Mouse (Mus musculus) left cerebral cortex, adult 18-20 months (tissue): ENCODE measurements around the gene Pus1. TPM values are rescaled to one million over a fixed set of nuclear protein-coding genes. Genes with fewer than 3 reads are reported as not detected.
"Not testable (repeated sequence)": the region's sequence is repeated elsewhere in the genome, so short reads cannot be mapped to it uniquely, and the experiment has no call there.

Experiments used
- DNase-seq, 2 experiments: peaks; one replicate each; pipeline ENCODE4 v3.0.0; 2021 to 2022; ENCODE audit warnings: low spot score in 2 of 2, mixed read lengths in 1 of 2
- total RNA-seq, 2 experiments: library from RNA; stranded (reverse); gene quantifications; 2 replicates each; pipeline ENCODE4 v1.2.3; 2021

Pus1 gene
- total RNA-seq, 2 experiments from 2014 or later = 20.2 to 25.4 TPM

GRCm38 (mm10) chr5:110783150-110783549 is 2.7 kb upstream of the Pus1 start:
- DNase-seq = no peak

- DNase-seq = no peak
These were observed 1.2 kb upstream of the Pus1 start for GRCm38 (mm10) chr5:110781529-110782238.

- peak; percentile 25 to 32 for DNase-seq
These were observed 486 bp upstream of the Pus1 start for GRCm38 (mm10) chr5:110780761-110781528.

- no peak for DNase-seq
These were observed 1.0 kb downstream of the Pus1 start for GRCm38 (mm10) chr5:110779276-110779997.

- no peak for DNase-seq
These were observed 2.2 kb downstream of the Pus1 start for GRCm38 (mm10) chr5:110778263-110778662.

- no peak for DNase-seq
These were observed 4.3 kb downstream of the Pus1 start for GRCm38 (mm10) chr5:110776141-110776540.

- DNase-seq = no peak
These were observed 5.9 kb downstream of the Pus1 start for GRCm38 (mm10) chr5:110774511-110774910.

- not testable (repeated sequence) for DNase-seq
These were observed 7.5 kb downstream of the Pus1 start for GRCm38 (mm10) chr5:110772945-110773344.

- DNase-seq = peak; percentile 100
These were observed 9.9 kb downstream of the Pus1 start, which contains the start of gene Ep400 for GRCm38 (mm10) chr5:110770448-110771158. TSS of gene Ep400 (minus strand) at chr5:110770717.

GRCm38 (mm10) chr5:110770031-110770445 is 10.4 kb downstream of the Pus1 start:
- DNase-seq = no peak

GRCm38 (mm10) chr5:110769272-110769671 is 11.2 kb downstream of the Pus1 start:
- DNase-seq = no peak

GRCm38 (mm10) chr5:110763890-110764289 is 16.6 kb downstream of the Pus1 start:
- DNase-seq = no peak

GRCm38 (mm10) chr5:110745021-110745420 is 35.4 kb downstream of the Pus1 start:
- no peak for DNase-seq

GRCm38 (mm10) chr5:110739496-110740275 is 40.8 kb downstream of the Pus1 start:
- DNase-seq = no peak

GRCm38 (mm10) chr5:110735606-110736005 is 44.9 kb downstream of the Pus1 start:
- DNase-seq = no peak

GRCm38 (mm10) chr5:110733231-110733823 is 47.1 kb downstream of the Pus1 start:
- no peak for DNase-seq

- DNase-seq = no peak
These were observed 49.2 kb downstream of the Pus1 start for GRCm38 (mm10) chr5:110731227-110731626.

- no peak for DNase-seq
These were observed 52.6 kb downstream of the Pus1 start for GRCm38 (mm10) chr5:110727850-110728249.
